Mouse (Mus musculus) MEL (cell line): ENCODE data around the gene Lrrc7.

Source experiments
- BHLHE40 ChIP-seq: IDR thresholded peaks from 2 replicates; pipeline ENCODE4 v1.6.1; 2012; ENCODE audit warnings: low read depth, mild to moderate bottlenecking, inconsistent platforms, low read length, improper control_type of control experiment, borderline replicate concordance
- CHD2 ChIP-seq: IDR thresholded peaks from 2 replicates; pipeline ENCODE4 v1.6.1; 2011; ENCODE audit warnings: low read length, improper control_type of control experiment
- CTCF ChIP-seq, 3 experiments: IDR thresholded peaks in 2 of 3; conservative IDR thresholded peaks in 1 of 3; 2 replicates each; pipeline ENCODE4 v1.5.1; 2011 to 2012; ENCODE audit warnings: low read length in 3 of 3, low read depth in 2 of 3, mild to moderate bottlenecking in 2 of 3, improper control_type of control experiment in 1 of 3, inconsistent platforms in 1 of 3, mixed read lengths in 1 of 3, moderate library complexity in 1 of 3; ENCODE audit not compliant: control insufficient read depth in 1 of 3, insufficient read depth in 1 of 3, poor library complexity in 1 of 3, severe bottlenecking in 1 of 3
- HCFC1 ChIP-seq: IDR thresholded peaks from 2 replicates; pipeline ENCODE4 v1.6.1; 2012; ENCODE audit warnings: low read depth, mild to moderate bottlenecking, inconsistent platforms, low read length, improper control_type of control experiment, moderate library complexity
- KAT2A ChIP-seq: conservative IDR thresholded peaks from 2 replicates; pipeline ENCODE4 v1.6.1; 2012; ENCODE audit warnings: low read depth, low read length, improper control_type of control experiment, inconsistent platforms
- MAX ChIP-seq: IDR thresholded peaks from 2 replicates; pipeline ENCODE4 v1.6.1; 2011; ENCODE audit warnings: low read length, improper control_type of control experiment
- POLR2A ChIP-seq, 2 experiments: IDR thresholded peaks; 2 replicates each; pipeline ENCODE4 v1.6.1; 2011 to 2012; ENCODE audit warnings: low read length in 2 of 2, mild to moderate bottlenecking in 2 of 2, control low read depth in 1 of 2, improper control_type of control experiment in 1 of 2, low read depth in 1 of 2, moderate library complexity in 1 of 2; ENCODE audit not compliant: control insufficient read depth in 1 of 2, insufficient read depth in 1 of 2, poor library complexity in 1 of 2
- POLR2AphosphoS2 ChIP-seq: IDR thresholded peaks from 2 replicates; pipeline ENCODE4 v1.6.1; 2011; ENCODE audit warnings: low read length, improper control_type of control experiment
- TAL1 ChIP-seq: IDR thresholded peaks from 2 replicates; pipeline ENCODE4 v1.6.1; 2012; ENCODE audit warnings: mild to moderate bottlenecking, inconsistent platforms, low read length, moderate library complexity, mixed read lengths
- TBP ChIP-seq: IDR thresholded peaks from 2 replicates; pipeline ENCODE4 v1.8.0; 2011; ENCODE audit warnings: low read depth, low read length, improper control_type of control experiment
- UBTF ChIP-seq: IDR thresholded peaks from 2 replicates; pipeline ENCODE4 v1.6.1; 2012; ENCODE audit warnings: low read depth, mild to moderate bottlenecking, inconsistent platforms, low read length, improper control_type of control experiment, moderate library complexity, borderline replicate concordance; ENCODE audit not compliant: insufficient read depth
- USF1 ChIP-seq: IDR thresholded peaks from 2 replicates; pipeline ENCODE4 v1.6.1; 2014; ENCODE audit warnings: low read depth, mild to moderate bottlenecking, inconsistent platforms, low read length, improper control_type of control experiment, moderate library complexity
- USF2 ChIP-seq, 2 experiments: IDR thresholded peaks; 2 replicates each; pipeline ENCODE4 v1.6.1; 2011 to 2012; ENCODE audit warnings: improper control_type of control experiment in 2 of 2, low read length in 2 of 2, borderline replicate concordance in 1 of 2, inconsistent platforms in 1 of 2, low read depth in 1 of 2, mild to moderate bottlenecking in 1 of 2; ENCODE audit not compliant: insufficient read depth in 1 of 2
- ZC3H11A ChIP-seq: IDR thresholded peaks from 2 replicates; pipeline ENCODE4 v1.6.1; 2012; ENCODE audit warnings: low read depth, mild to moderate bottlenecking, inconsistent platforms, low read length, improper control_type of control experiment

- no peak for TF ChIP-seq USF2 (IDR thresholded peaks at IDR 0.05; ENCODE audit: borderline replicate concordance in 1 of 2, insufficient read depth in 1 of 2, low read depth in 1 of 2, low read length in 2 of 2)
- no peak for TF ChIP-seq USF1
- no peak for TF ChIP-seq CTCF (IDR thresholded peaks at IDR 0.05 in 2 of 3, conservative IDR thresholded peaks at IDR 0.05 in 1 of 3; ENCODE audit: control insufficient read depth in 1 of 3, insufficient read depth in 1 of 3, low read depth in 2 of 3, low read length in 3 of 3, poor library complexity in 1 of 3, severe bottlenecking in 1 of 3)
- TF ChIP-seq MAX, result no peak
- no peak for TF ChIP-seq BHLHE40
- no peak for TF ChIP-seq CHD2
- no peak for TF ChIP-seq TBP
- TF ChIP-seq TAL1, result no peak
- TF ChIP-seq ZC3H11A, result no peak
- TF ChIP-seq POLR2AphosphoS2, result no peak
- no peak for TF ChIP-seq POLR2A (IDR thresholded peaks at IDR 0.05; ENCODE audit: control insufficient read depth in 1 of 2, insufficient read depth in 1 of 2, low read depth in 1 of 2, low read length in 2 of 2, poor library complexity in 1 of 2)
- no peak for TF ChIP-seq KAT2A
- TF ChIP-seq HCFC1, result no peak
- TF ChIP-seq UBTF, result no peak
These were observed 2.8 kb downstream of the Lrrc7 start for GRCm38 (mm10) chr3:158559131-158559658.
